Mouse (Mus musculus) heart, postnatal 0 days (tissue): ENCODE data around the gene Coro1c.

Source experiments
- CTCF ChIP-seq: IDR thresholded peaks from 2 replicates; pipeline ENCODE4 v1.5.1; 2016; ENCODE audit warnings: antibody characterized with exemption, control low read depth, low read depth
- EP300 ChIP-seq: IDR thresholded peaks from 2 replicates; pipeline ENCODE4 v1.6.1; 2016; ENCODE audit warnings: antibody characterized with exemption, low read depth

GRCm38 (mm10) chr5:113799691-113800090 is 108.9 kb downstream of the Coro1c start:
- TF ChIP-seq CTCF: no peak
- TF ChIP-seq EP300: no peak
